Mouse (Mus musculus): ENCODE results near the gene Aldh16a1.

DNA sequence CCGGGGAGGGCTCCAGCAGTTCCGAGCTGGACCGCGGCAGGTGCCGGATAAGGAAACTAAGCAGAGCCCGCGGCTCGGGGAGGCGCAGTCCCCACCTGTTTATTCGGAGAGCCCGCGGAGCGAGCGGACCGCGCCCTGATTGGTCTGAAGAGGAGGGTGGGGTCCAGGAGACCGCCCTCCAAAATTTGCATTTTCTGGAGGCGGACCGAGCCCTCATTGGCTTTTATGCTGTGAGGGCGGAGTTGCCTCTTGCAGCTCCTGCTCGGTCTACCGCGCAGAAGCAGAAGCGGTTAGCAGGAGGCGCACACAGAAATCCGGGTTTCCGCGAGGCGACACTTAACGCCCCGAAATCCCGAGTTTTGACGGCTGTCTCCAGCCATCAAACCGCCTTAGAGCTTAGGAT is 27.8 kb upstream of the Aldh16a1 start:
- TF ChIP-seq CTCF (conservative IDR thresholded peaks at IDR 0.05; ENCODE audit: low read length): no peak
- no peak for TF ChIP-seq POU5F1 (IDR thresholded peaks at IDR 0.05; ENCODE audit: borderline replicate concordance, low read length)

Measured in E14TG2a.4 (cell line).